Mouse (Mus musculus) lung, embryonic 15.5 days (tissue): ENCODE results near the gene Dnm3. TPM values are rescaled to one million over a fixed set of nuclear protein-coding genes. Genes with fewer than 3 reads are reported as not detected.

Experiments
- ATAC-seq: fragments of 200-750 bp; cut with Nextera tagmentation; 2 replicates; pipeline ENCODE4 v1.8.0; 2017; ENCODE audit warnings: moderate number of reproducible peaks, borderline replicate concordance; ENCODE audit not compliant: low FRiP score, low TSS enrichment; ENCODE audit errors: extremely low read depth
- H3K27ac ChIP-seq: fragments of 300-500 bp; sonication (generic); 2 replicates; pipeline ENCODE4 v1.5.1; 2015; ENCODE audit warnings: moderate library complexity, mild to moderate bottlenecking, inconsistent platforms
- H3K27me3 ChIP-seq: fragments of 300-500 bp; sonication (generic); 2 replicates; pipeline ENCODE4 v1.6.1; 2015; ENCODE audit warnings: inconsistent platforms
- H3K36me3 ChIP-seq: fragments of 300-500 bp; sonication (generic); 2 replicates; pipeline ENCODE4 v1.6.1; 2015; ENCODE audit warnings: inconsistent platforms
- H3K4me1 ChIP-seq: fragments of 300-500 bp; sonication (generic); 2 replicates; pipeline ENCODE4 v1.6.1; 2015; ENCODE audit warnings: inconsistent platforms
- H3K4me2 ChIP-seq: fragments of 300-500 bp; sonication (generic); 2 replicates; pipeline ENCODE4 v1.6.1; 2015; ENCODE audit warnings: inconsistent platforms, mild to moderate bottlenecking, moderate library complexity
- H3K4me3 ChIP-seq: fragments of 300-500 bp; sonication (generic); 2 replicates; pipeline ENCODE4 v1.5.1; 2015; ENCODE audit warnings: mild to moderate bottlenecking, inconsistent platforms
- H3K9ac ChIP-seq: fragments of 300-500 bp; sonication (generic); 2 replicates; pipeline ENCODE4 v1.6.1; 2015; ENCODE audit warnings: inconsistent platforms
- H3K9me3 ChIP-seq: fragments of 300-500 bp; sonication (generic); 2 replicates; pipeline ENCODE4 v1.6.1; 2016; ENCODE audit warnings: inconsistent platforms
- WGBS: fragments of 180-500 bp; shearing (Covaris S2); methylation state at CpG from one replicate; pipeline ENCODE4 v1.1.7; 2015; 5-methylcytosine and 5-hydroxymethylcytosine counted together
- microRNA counts: library from miRNA; unstranded; fragments of <30 nt; microRNA quantifications from one replicate; lab custom pipeline; 2016
- microRNA-seq: library from miRNA; unstranded; fragments of <30 nt; microRNA quantifications from one replicate; pipeline ENCODE4, GENCODE M21; 2016
- polyA plus RNA-seq: library from polyadenylated mRNA; unstranded; fragments of >200 nt; fragmentation: Nextera tagmentation; extraction: Ambion mirVana; gene quantifications from 2 replicates; pipeline ENCODE4 v1.2.1, GENCODE M21; 2015

Dnm3 gene
- polyA plus RNA-seq, 1 experiment from 2014 or later, result 2.7 TPM

DNA sequence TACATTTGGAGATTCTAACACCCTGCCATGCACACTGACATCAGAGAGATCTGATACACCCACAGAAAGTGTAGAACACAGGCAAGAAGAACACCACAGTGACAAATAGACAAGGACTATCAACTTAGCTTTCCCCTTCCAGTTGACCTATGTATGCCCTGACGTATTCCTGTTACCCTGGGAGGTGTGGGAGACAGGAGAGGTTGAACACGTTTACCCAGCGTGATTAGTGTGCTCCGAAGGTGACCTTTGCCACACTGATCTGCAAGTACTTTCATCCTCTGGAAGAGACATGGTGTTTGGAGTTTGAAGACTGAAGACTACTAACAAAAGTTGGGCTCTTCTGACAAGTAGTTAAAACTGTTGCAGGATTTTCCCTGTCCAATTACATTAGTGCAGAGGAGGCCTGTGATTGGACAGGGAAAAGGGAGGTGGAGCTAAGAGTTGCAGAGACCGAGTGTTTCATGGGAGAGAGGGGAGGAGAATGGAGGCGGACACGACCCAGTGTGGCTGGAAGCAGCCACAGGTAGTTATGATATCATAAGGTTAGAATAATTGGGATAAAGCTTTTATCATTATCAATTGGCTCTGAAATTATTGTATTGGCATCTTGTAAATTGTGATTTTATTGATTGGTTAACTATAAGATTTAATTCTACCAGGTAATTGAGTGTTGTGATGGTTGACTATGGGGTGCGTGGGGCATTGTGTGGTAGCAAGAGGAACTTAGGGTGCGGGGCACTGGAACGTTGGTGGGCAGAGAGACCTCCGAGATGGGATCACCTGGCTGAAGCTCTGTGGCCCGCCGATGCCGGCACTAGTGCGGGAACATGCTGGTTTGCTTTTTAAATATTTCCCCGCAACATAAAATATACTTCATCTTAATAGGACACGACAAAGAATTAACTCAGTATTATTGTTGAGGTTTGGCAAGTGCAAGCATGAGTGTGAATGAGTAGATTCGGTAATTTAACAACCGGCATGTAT lies 519.6 kb downstream of the Dnm3 start:
- 69% methylated on average over 19 of the region's 19 CpGs for whole genome bisulfite sequencing
- Histone ChIP-seq H3K4me3 (no peak overlapping the region), H3K4me2 (no peak overlapping the region), H3K27me3 (no peaks in the 10 kb centered on the region), H3K9me3 (no peaks in the 10 kb centered on the region), H3K27ac (no peak overlapping the region), H3K9ac (no peak overlapping the region), H3K4me1 (no peaks in the 10 kb centered on the region; the same call in 1 of the 2 replicates), H3K36me3 (no peaks in the 10 kb centered on the region)
- ATAC-seq, result no peak

DNA sequence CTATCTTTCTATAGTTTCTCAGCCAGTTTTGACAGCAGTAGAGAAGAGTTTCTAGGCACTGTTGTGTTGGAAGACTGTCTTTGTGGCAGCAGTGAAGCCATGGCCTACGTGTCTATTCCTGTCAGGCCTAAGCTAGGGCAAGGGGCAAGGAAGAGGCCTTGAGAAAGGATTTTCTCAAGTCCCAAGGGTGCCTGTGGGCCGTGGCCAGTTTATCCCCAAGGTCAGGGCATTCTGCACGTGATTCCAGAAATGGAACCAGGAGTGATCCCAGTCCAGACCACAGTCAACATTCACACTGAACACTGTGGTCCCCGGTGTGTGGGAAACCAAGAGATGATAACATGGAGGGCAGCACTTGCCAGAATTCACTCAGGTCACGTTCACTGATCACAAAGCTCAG lies 522.0 kb downstream of the Dnm3 start:
- no peaks in the 10 kb centered on the region for H3K4me1 ChIP-seq
- no peak overlapping the region for H3K4me2 ChIP-seq
- no peak overlapping the region for H3K4me3 ChIP-seq
- H3K9me3 ChIP-seq, result no peaks in the 10 kb centered on the region
- no peak overlapping the region for H3K27ac ChIP-seq
- no peak overlapping the region for H3K9ac ChIP-seq
- H3K27me3 ChIP-seq, result no peaks in the 10 kb centered on the region
- H3K36me3 ChIP-seq, result no peaks in the 10 kb centered on the region
- no peak for ATAC-seq
- 60% methylated on average over 5 of the region's 5 CpGs for WGBS

DNA sequence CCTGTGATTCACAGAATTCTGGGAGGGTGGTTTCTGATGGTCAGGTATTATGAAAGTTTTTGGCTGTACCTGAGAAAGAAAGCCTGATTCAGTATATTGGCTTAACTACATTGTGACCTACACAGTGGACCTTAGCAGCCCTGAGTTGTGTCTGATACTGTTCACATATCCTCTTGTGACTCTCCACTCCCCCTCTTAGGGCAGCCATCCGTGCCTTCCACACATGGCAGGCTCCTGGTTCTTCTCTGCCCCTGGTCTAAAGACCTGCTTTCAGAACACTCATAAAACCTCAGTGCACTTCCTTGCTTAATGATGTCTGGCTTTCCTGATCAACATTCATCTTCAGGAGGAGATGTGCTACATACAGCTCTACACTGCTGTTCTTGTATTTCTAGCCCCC lies 525.2 kb downstream of the Dnm3 start:
- 56% methylated on average over 1 of the region's 1 CpGs for WGBS
- H3K4me1 ChIP-seq, result no peaks in the 10 kb centered on the region
- ATAC-seq, result no peak
- H3K4me2 ChIP-seq, result no peak overlapping the region
- no peak overlapping the region for H3K9ac ChIP-seq
- no peaks in the 10 kb centered on the region for H3K9me3 ChIP-seq
- no peak overlapping the region for H3K4me3 ChIP-seq
- H3K36me3 ChIP-seq, result no peaks in the 10 kb centered on the region
- H3K27me3 ChIP-seq, result no peaks in the 10 kb centered on the region
- H3K27ac ChIP-seq, result no peak overlapping the region

- Histone ChIP-seq H3K27me3 (no peaks in the 10 kb centered on the region), H3K4me1 (no peaks in the 10 kb centered on the region), H3K9me3 (no peaks in the 10 kb centered on the region), H3K9ac (no peak overlapping the region), H3K4me2 (no peak overlapping the region), H3K36me3 (no peaks in the 10 kb centered on the region), H3K4me3 (no peak overlapping the region), H3K27ac (no peak overlapping the region)
- 60% methylated on average over 5 of the region's 5 CpGs for WGBS
- no peak for ATAC-seq
Observed at GRCm38 (mm10) chr1:161951009-161951779, 526.6 kb downstream of the Dnm3 start.

DNA sequence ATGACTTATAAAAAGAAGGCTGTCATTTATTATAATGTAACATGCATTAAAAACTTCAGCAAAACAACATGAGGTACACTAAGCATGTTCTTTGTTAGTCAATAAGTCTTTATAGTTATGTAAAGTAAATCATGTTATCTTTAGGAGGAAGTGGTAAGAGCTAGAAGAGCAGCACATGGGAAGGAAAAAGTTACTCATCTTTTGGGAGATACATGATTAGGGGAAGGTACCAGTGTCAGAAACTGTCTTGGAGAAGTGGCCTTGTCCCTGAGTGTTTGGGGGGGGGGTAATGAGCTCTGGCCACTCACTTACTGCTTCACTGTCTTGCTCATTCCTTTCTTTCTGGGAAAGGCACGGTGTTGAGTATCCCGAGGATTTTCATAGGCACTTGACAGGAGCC lies 535.8 kb downstream of the Dnm3 start:
- Histone ChIP-seq H3K36me3 (no peaks in the 10 kb centered on the region), H3K27me3 (no peaks in the 10 kb centered on the region), H3K27ac (no peak overlapping the region), H3K4me1 (no peaks in the 10 kb centered on the region), H3K9me3 (no peaks in the 10 kb centered on the region), H3K9ac (no peak overlapping the region), H3K4me3 (no peak overlapping the region), H3K4me2 (no peak overlapping the region)
- no peak for ATAC-seq
- WGBS, result 79% methylated on average over 2 of the region's 2 CpGs

MicroRNAs within 50 kb of the gene (microRNA counts, 519-probe panel; counts per million panel counts)
- microRNA mmu-miR-199a-3p (lab: Ali Mortazavi, UCI) (4,215 counts per million, percentile 97 among the panel's probes with 10 or more counts), microRNA mmu-miR-199a-5p (lab: Ali Mortazavi, UCI) (4,319 counts per million, percentile 99 among the panel's probes with 10 or more counts), microRNA mmu-miR-214 (lab: Ali Mortazavi, UCI) (2,943 counts per million, percentile 79 among the panel's probes with 10 or more counts)

Small RNA genes within 50 kb of the gene (microRNA-seq; reads per million reads assigned to microRNA genes)
- gene Mir199a-2, result 84.9 reads per million, percentile 51 among the genes with 10 or more reads in this experiment
- gene Mir214, result 6,236 reads per million, percentile 92 among the genes with 10 or more reads in this experiment

Other genes starting within 250 kb of the Dnm3 start
- 22.6 and 23.4 TPM in 2 replicates for gene Mettl13, start 70.5 kb upstream of the Dnm3 start, polyA plus RNA-seq
- 49.7 and 53.6 TPM in 2 replicates for gene Vamp4, start 92.5 kb upstream of the Dnm3 start, polyA plus RNA-seq
- gene Myoc, start 161.1 kb upstream of the Dnm3 start, polyA plus RNA-seq, result not detected in 2 replicates
- not detected in 2 replicates for gene Myocos, start 180.2 kb upstream of the Dnm3 start, polyA plus RNA-seq